Mouse (Mus musculus) heart, adult 11 months (tissue): ENCODE measurements around the gene Foxl2.

ENCODE experiments used
- DNase-seq: peaks from one replicate; pipeline ENCODE4 v3.0.0; 2022

Foxl2 gene

GRCm38 (mm10) chr9:98962478-98963142 is 7.5 kb downstream of the Foxl2 start:
- no peak for DNase-seq

DNA sequence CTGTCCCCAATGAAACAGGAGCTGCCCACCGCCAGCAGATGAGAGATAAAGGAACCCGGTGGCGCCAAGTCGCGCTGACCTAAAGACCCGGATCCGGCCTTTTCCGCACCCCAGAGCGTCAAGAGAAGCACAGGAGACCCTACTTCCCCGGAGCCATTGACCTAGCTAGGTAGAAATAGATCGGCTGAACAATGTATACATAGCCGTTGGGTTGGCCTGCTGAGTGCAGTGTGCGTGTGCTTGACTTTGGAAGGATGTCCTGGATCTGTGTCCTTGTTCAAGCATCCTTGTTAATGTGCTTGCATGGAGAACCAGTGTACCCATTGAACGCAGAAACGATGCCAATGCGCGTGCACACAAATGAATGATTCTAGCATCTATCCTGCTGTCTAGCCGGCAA is 8.6 kb downstream of the Foxl2 start:
- DNase-seq, result no peak

DNA sequence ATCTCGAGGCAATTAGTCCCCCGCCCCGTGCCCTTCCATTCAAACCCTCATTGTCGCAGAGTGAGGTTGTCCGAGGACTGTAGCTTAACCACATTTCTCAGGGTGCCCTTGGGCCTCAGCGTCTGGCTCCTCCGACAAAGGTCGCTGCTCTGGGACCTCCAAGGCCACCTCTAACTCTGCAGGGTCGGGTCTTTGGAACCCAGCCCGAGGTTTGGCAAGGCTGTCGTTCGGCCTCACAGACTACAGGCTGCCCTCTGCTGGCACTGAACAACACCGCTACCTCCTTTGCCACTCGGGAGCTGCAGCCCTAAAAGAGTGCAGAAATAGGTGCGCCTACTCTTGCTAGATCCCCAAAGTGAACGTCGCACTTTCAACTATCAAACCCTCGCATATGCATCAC is 10.0 kb downstream of the Foxl2 start:
- no peak for DNase-seq

- DNase-seq, result no peak
Measured at GRCm38 (mm10) chr9:98973101-98973521, 18.0 kb downstream of the Foxl2 start.

DNA sequence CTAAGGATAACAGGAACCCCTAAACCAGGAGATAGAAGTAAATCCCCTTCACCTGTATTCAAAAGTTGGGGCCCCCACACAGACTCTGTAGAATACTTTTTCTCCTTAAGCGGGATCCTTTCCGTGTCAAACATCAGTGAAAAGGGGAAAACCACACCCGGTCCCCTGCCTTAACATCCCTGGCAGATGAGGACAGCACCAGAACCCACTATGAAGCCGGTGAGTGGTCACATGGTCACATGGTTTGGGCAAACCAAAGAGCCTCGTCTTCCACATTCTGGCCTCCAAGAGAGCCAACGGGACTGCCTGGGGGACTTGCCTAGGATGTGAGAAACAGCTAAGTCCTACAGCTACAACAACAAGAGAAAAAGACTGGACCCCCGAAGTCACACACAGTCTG is 18.5 kb downstream of the Foxl2 start:
- no peak for DNase-seq

- no peak for DNase-seq
Measured at GRCm38 (mm10) chr9:98974898-98975297, 19.8 kb downstream of the Foxl2 start.

GRCm38 (mm10) chr9:98976081-98976480 is 21.0 kb downstream of the Foxl2 start:
- DNase-seq, result no peak

- no peak for DNase-seq
Measured at GRCm38 (mm10) chr9:98976520-98976919, 21.4 kb downstream of the Foxl2 start.

- DNase-seq, result peak; percentile 98
Measured at GRCm38 (mm10) chr9:98979431-98980416, 24.6 kb downstream of the Foxl2 start.

GRCm38 (mm10) chr9:98985800-98986475 is 30.9 kb downstream of the Foxl2 start, which contains the start of gene Faim:
Faim (plus strand) TSS chr9:98986373.
- DNase-seq, result peak; percentile 100

- DNase-seq, result no peak
Measured at GRCm38 (mm10) chr9:98986476-98987096, 31.5 kb downstream of the Foxl2 start.

DNA sequence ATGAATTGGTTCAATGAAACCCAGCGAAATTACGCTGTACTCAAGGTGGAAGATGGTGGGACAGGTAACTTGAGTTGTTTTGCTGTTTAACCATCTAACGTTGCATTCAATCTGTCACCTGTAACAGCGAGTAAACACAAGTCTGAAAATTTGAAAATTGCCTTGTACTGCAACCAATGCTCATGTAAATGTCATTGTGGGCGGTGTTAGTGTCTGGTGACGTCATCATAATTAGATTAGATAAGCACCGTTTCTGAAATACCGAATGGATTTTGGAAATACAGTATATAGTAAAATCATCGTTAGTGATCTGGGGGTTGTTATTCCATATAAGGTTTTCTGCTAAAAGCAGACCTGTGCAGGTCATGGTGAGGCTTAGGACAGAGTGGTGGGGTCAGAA is 32.0 kb downstream of the Foxl2 start:
- no peak for DNase-seq

DNA sequence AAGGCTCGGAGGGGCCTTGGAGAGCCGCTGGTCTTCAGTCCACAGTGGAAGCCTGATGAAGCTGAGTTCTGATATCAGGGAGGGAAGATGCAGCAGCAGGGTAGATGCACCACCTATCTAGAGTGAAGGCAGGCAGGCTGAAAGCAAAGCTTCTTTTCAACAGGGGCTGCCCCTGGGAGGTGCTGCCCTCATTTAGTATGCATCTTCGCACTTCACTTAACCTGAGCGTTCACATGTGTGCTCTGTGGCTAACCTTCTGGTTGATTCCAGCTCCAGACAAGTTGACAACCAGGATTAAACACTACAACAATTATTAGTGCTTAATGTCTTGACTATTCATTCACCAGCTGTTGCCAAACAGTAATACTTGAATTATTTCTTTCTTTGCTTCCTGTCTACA is 39.0 kb downstream of the Foxl2 start:
- no peak for DNase-seq

GRCm38 (mm10) chr9:98999881-99000339 is 44.8 kb downstream of the Foxl2 start:
- no peak for DNase-seq

GRCm38 (mm10) chr9:99001326-99001725 is 46.2 kb downstream of the Foxl2 start:
- DNase-seq, result no peak
